In the genomic region with DNA sequence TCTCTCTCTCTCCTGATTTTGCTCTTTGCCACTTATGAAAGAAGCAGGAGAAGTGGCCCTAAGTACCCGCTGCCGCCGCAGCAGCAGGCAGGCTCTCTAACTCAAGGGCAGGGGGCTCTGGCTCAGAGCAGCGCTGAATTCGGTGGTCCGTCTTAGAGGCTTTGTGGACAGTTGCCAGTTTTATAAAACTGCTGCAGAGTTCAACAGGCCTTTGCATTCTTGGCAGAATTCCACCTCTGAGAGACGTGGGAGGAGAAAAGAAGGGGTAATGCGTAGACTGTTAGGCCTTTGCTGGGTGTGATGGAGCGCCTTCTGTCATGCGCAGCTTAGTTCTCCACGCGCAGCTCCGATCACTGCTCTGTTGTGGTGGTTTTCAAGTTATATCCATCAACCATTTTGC, we compare ENCODE assay signal across 8 mouse cellular contexts.
A peak's percentile ranks its signal among the peaks of the same experiment; 100 is the strongest.
DNase-seq lines count a peak whose midpoint lies in the region; ATAC-seq lines count a peak whose summit lies in the region.

No protein-coding gene starts in this region.

- 42% methylated on average over 13 of the region's 13 CpGs for WGBS in intestine, embryonic 16.5 days

- no peak for DNase-seq in frontal cortex, postnatal 25 days (ENCODE audit: low spot score in 2 of 2)
- DNase-seq in adrenal gland, adult 2 months: peak; percentile 60
- DNase-seq in gastrocnemius, postnatal 10 days: peak; percentile 18
- peak; percentile 50 for DNase-seq in mesoderm, embryonic 11.5 days (ENCODE audit: low read depth, low spot score)
- no peak for DNase-seq in thymus, postnatal 10 days (ENCODE audit: low spot score in 2 of 2)
- DNase-seq in spleen, postnatal 36 days (ENCODE audit: low spot score in 2 of 2): no peak

- H3K4me1 ChIP-seq in intestine, embryonic 16.5 days (ENCODE audit: control insufficient read depth, insufficient read depth, low read length): 0 out of 2 replicates have a peak, but pooled peaks cover 2% of the 10 kb centered on the region

- H3K9ac ChIP-seq in intestine, embryonic 16.5 days (ENCODE audit: low read depth, low read length): no peak overlapping the region

- peak; percentile 97 for ATAC-seq in frontal cortex, adult (ENCODE audit: low TSS enrichment)
- ATAC-seq in intestine, embryonic 16.5 days: peak; percentile 90

- H3K36me3 ChIP-seq in intestine, embryonic 16.5 days (ENCODE audit: control insufficient read depth, insufficient read depth, low read length): no peaks in the 10 kb centered on the region

- H3K4me3 ChIP-seq in intestine, embryonic 16.5 days (ENCODE audit: low read length): no peak overlapping the region

- H3K4me2 ChIP-seq in intestine, embryonic 16.5 days (ENCODE audit: low read depth, low read length): peak overlapping the region; percentile 48; the same call in 1 of the 2 replicates

- H3K27me3 ChIP-seq in intestine, embryonic 16.5 days (replicated peaks; ENCODE audit: control insufficient read depth, insufficient read depth, low read length): no peaks in the 10 kb centered on the region

- no peaks in the 10 kb centered on the region for H3K9me3 ChIP-seq in intestine, embryonic 16.5 days (ENCODE audit: control insufficient read depth, low read length)

- peak overlapping the region; percentile 70; the same call in 1 of the 2 replicates for H3K27ac ChIP-seq in intestine, embryonic 16.5 days (ENCODE audit: low read length)

Comparison
In these comparisons a context has a peak if more than half of its experiments do, and no peak if none do; other contexts are left out.
1. DNase-seq: peak in adrenal gland, adult 2 months (single experiment), gastrocnemius, postnatal 10 days (single experiment) and mesoderm, embryonic 11.5 days (single experiment); none in frontal cortex, postnatal 25 days (0 of 2), thymus, postnatal 10 days (0 of 2) and spleen, postnatal 36 days (0 of 2).